Mouse (Mus musculus): ENCODE measurements around the gene Vmn1r191. TPM values are rescaled to one million over a fixed set of nuclear protein-coding genes. Genes with fewer than 3 reads are reported as not detected.
"Not testable (repeated sequence)": the region's sequence is repeated elsewhere in the genome, so short reads cannot be mapped to it uniquely, and the experiment has no call there.

Vmn1r191 gene
- total RNA-seq (2021): not detected
- long read RNA-seq, experiment 1: 0 reads
- long read RNA-seq, experiment 2: 0 reads

- no peak for DNase-seq
These were observed at the start of gene Vmn1r191 for GRCm38 (mm10) chr13:22183869-22184268. Gene Vmn1r191, minus strand, starts transcription at chr13:22183969.

DNA sequence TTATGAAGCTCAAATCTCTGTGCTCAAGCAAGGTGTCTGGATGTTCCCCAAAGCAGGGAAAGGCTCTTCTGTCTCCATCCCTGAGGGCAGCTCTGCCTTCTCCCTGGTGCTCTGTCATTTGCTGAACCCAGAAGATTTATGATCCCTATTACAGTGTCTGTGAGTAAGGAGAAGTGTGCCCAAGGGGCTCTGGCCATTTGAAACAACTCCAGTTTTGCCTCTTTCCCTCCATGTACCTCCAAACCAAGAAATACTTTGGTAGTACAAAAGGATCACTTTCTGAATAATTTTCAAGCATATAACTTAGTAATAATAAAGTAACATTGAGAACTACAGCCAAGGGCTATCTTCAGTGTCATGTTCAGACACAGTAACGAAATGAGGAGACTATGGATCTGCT, 39.3 kb upstream of the Vmn1r191 start, which contains the start of gene Vmn1r193:
Gene Vmn1r193, minus strand, starts transcription at position 101 of the 400 bp plus-strand sequence.
- not testable (repeated sequence) for DNase-seq

GRCm38 (mm10) chr13:22192756-22193155, 9.0 kb upstream of the Vmn1r191 start:
- not testable (repeated sequence) for DNase-seq

DNA sequence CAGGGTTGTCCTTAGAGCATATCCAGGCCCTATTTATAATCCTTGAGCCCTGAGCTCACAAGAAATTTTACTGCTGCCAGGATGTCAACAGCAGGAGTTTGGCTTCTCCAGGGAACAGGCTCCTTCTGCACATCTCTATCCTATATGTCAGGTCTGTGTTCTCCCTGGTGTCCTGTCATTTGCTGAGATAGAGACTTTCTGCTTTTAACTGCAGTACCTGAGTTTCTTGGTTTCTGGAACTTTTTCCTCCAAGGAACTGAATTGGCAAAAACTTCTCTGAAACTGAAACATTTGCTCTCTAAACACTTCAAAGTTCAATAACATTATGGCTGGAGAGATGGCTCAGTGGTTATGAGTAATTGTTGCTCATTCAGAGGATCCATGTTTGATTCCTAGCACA, 7.3 kb upstream of the Vmn1r191 start, which contains the start of gene Vmn1r192:
Gene Vmn1r192, minus strand, starts transcription at position 101 of the 400 bp plus-strand sequence.
- no peak for DNase-seq

DNA sequence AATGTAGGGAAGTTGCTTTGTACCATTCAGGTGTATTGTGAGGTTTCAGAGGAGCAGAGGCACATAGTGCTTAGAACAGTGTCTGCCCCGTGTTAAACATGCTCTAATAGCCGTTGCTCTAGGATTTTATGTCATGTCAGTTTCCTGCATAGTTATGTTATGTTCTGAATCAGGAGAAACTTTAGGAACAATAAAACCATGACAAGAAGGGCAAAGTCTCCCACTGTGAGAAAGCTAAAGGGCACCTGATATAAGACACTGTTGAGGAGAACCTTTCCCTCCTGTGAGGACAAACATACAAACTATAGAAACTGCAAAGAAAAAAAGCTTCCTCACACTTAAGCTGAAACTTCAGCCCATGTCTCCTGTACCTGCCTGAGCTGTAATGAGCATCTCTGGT, 6.6 kb upstream of the Vmn1r191 start:
- no peak for DNase-seq

- no peak for DNase-seq
These were observed 5.5 kb upstream of the Vmn1r191 start for GRCm38 (mm10) chr13:22189313-22189712.

DNA sequence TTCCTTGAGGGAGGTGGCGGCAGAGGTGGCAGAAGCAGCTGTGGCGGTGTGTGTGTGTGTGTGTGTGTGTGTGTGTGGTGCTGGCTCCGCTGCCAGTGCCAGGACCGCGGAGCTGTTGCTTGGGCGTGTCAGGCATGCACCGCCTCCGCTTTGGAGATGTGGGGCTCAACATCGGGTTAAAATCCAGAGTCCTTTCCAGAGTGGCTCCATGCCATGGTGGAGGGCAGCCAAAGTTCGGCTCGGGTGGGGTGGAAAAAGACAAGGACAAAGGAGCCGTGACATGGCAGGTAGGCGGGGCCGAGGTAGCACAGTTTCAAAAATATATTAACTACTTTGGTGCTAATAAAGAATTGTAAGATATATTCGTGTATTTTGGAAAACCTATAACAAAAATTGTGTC, 15.4 kb downstream of the Vmn1r191 start:
- DNase-seq: no peak

DNA sequence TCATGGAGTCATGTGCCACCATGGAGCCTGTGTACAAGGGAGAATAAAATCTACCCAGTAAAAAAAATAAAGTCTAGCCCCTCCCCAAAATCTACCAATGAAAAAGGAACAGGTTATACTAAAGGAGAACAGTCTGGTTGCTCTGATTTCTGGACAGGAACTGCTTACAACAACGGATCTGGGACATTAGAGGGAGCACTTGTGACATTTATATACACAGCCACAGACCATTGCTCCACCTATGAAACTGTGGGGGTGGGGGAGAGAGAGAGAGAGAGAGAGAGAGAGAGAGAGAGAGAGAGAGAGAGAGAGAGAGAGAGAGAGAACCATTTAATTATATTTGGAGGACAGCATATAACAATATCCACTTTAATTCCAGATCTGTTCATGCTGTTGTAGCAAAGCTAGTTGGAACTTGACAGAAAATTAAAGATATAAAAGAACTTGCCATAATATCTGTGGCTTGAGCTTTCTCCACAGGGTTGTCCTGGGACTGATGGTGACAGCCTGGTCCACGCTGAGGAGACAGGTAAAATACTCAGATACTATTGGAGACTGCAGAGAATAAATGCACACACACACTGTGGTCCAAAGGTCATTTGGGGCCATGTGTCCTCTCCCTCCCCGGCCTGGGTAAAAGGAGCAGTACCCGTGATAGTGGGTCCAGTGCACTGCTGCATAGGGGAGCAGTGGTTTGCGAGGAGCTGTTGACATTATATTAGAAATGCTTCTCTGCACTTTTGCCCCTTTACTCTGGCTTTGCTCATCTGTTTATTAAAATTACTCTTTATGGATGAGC, 47.1 kb downstream of the Vmn1r191 start:
- not testable (repeated sequence) for DNase-seq

Small RNA genes within 50 kb of the gene (microRNA-seq; reads per million reads assigned to microRNA genes)
- gene Gm23282 (not detected), gene Gm25084 (not detected)

Other genes starting within 250 kb of the Vmn1r191 start
- 1 to 10 TPM; 1.5 to 1.6 TPM for gene Zfp184, start 238.9 kb downstream of the Vmn1r191 start, total RNA-seq (2021)
- gene Pom121l2, start 202.8 kb downstream of the Vmn1r191 start, total RNA-seq (2021): not detected
- under 1 TPM in 1 of 2 experiments, not detected in 1; 0.53 TPM for gene Prss16, start 174.2 kb downstream of the Vmn1r191 start, total RNA-seq (2021)
- gene Hist1h2ah, start 148.4 kb downstream of the Vmn1r191 start, total RNA-seq (2021): 10 to 100 TPM; 58.6 to 69.2 TPM
- 10 to 100 TPM; 67.8 to 68.6 TPM for gene Hist1h2bk, start 148.1 kb downstream of the Vmn1r191 start, total RNA-seq (2021)
- gene Hist1h4i, start 142.6 kb downstream of the Vmn1r191 start, total RNA-seq (2021): 10 to 100 TPM; 75.2 to 76.6 TPM
- gene Hist1h2ag, start 141.0 kb downstream of the Vmn1r191 start, total RNA-seq (2021): 10 to 100 TPM; 41.1 to 45.0 TPM
- gene Hist1h2bj, start 140.8 kb downstream of the Vmn1r191 start, total RNA-seq (2021): 10 to 100 TPM; 40.2 to 48.5 TPM
- not detected for gene Vmn1r188, start 99.5 kb downstream of the Vmn1r191 start, total RNA-seq (2021)
- not detected for gene Vmn1r189, start 78.1 kb downstream of the Vmn1r191 start, total RNA-seq (2021)
- gene Vmn1r192, start 7.2 kb upstream of the Vmn1r191 start, total RNA-seq (2021): not detected
- gene Vmn1r193, start 39.2 kb upstream of the Vmn1r191 start, total RNA-seq (2021): not detected
- not detected for gene Vmn1r194, start 60.2 kb upstream of the Vmn1r191 start, total RNA-seq (2021)
- not detected for gene Vmn1r195, start 86.6 kb upstream of the Vmn1r191 start, total RNA-seq (2021)
- gene Vmn1r196, start 106.0 kb upstream of the Vmn1r191 start, total RNA-seq (2021): not detected
- gene Vmn1r197, start 140.6 kb upstream of the Vmn1r191 start, total RNA-seq (2021): not detected
- gene Vmn1r198, start 166.4 kb upstream of the Vmn1r191 start, total RNA-seq (2021): not detected
- not detected for gene Vmn1r199, start 195.8 kb upstream of the Vmn1r191 start, total RNA-seq (2021)
- gene Vmn1r200, start 206.4 kb upstream of the Vmn1r191 start, total RNA-seq (2021): not detected

All from adrenal gland, postnatal 36 days (tissue).